Mouse (Mus musculus): ENCODE measurements at regions not wholly inside any gene's neighbourhood (a gene's known extent, or its start where the extent isn't known, plus 50 kb on each side); places are given as distances from the start of the nearest gene placed in this dataset.

DNA sequence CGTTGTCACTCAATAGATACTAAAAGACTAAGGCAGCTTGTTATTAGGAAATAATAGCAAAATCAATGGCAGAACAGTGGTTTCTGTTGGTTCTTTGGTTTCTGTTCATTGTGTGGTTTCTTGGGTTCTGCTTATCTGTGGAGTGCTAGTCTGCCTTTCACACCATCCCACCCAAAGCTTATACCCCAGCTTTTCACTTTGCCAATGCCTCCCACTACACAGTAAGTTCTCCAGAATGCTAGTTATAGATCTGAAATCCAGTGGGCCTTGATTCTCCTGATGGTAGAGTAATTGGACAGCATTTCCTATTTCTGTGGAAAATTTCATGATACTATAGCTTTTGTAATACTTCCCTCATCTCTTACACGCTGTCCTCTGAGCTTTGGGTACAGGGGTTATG lies 700.8 kb upstream of the 1700009N14Rik start:
- no peak for DNase-seq (ENCODE audit: low spot score in 2 of 2)

DNA sequence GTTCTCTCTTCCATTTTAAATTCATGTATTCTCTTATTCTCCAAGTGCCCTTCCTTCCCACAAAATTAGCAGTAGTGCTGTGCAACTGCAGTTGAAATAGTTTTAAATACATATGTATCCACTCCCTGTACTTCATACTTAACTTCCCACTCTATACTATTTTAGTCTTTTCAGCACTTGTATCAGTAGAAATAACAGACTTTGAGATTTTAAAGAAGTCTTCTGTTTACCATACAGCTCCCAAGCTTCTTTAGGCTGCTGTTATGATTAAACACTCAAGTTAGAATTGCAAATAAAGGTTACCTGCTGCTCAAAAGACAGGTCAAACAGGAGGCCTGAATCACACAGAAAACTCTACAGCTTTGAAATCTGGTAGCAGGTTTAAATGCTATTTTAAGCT lies 665.1 kb upstream of the 1700009N14Rik start:
- DNase-seq (ENCODE audit: low spot score in 2 of 2): no peak

DNA sequence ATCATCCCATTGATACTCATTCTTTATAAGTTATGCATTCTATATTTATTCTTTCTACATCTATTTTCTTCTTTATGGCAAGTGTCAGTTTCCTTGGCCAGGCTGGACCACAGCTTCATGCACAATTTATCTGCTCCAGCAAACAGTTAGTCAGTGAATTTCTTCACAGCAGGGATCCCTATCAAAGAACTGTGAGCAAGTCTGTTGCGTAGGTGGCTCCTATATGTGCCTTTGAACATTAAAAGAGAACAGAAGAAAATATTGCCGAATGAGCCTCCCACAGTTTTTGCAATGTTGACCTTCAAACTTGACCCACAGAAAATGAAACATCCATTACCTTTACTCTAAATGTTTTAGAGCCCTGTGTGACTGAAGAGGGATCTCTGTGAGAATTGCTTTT lies 625.0 kb upstream of the 1700009N14Rik start:
- DNase-seq (ENCODE audit: low spot score in 2 of 2): peak; percentile 4 to 10

DNA sequence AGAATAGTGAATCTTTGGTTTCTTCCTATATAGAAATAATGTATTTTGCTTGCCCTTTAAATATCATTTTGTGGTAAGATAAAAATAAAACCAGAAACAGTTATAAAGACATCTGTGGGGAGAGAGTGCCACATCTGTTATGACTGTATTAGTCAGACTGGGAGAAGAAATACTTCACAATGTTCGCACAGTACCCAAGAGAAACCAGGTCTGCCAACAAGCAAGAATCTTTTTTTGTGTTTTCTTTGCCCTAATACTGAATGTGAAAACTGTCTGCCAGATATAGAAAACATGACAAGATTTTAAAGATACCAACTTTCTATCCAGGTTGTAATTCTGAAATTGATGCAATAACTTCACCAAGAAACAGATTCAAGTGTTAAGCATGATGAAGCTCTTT lies 601.8 kb upstream of the 1700009N14Rik start:
- no peak for DNase-seq (ENCODE audit: low spot score in 2 of 2)

DNA sequence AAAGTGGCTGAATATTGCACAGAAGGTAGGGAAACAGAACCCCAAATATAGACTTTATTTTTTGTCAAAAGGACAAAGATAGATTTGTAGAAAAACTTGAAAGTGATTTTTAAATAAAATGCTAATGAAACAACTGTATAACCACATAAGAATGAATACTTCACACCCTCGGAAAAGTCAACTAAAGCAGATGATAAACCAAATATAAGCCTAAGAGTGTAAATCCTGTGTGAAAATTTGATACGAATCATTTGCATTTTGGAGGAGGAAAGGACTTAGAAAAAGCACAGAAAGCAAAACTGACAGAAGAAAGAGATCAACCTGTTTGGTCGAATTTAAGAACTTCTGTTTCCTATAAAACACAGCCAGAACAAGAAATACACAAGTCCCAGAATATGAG lies 595.7 kb upstream of the 1700009N14Rik start:
- no peak for DNase-seq (ENCODE audit: low spot score in 2 of 2)

DNA sequence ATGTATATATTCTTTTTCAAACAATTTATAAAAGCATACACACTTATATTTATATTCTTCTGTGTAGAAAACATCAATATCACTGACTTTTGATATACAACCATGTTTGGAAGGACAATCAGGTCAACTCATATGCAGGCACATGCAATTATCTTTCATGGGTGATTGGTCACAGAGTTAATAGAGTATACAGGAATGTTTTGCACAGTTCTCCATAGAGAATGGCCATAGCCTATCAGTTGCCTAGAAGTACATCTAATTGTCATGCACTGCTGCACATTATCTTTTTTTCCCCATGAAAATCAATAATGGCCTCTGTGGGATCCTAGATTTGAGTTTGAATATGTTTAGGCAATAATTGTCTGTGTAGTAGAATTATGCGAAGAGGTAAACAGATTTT lies 549.5 kb upstream of the 1700009N14Rik start:
- no peak for DNase-seq (ENCODE audit: low spot score in 2 of 2)

DNA sequence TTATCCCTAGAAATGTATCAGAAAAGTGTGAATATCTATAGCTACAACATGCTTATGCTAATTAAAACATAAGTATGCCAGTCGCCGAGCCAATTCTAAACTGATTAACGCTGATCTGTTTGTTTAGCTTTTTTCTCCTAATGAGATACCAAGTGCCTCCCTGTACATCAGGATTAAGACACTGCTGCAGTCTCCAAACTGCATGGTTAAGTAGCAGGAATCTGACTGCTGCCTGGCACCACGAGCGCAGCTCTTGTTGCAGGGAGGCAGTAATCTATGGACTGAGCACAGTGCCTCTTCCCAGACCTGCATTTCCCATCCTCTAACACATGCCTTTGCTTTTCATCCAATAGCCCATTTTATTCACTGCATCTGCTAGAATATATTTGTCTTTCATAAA lies 523.3 kb upstream of the 1700009N14Rik start:
- no peak for DNase-seq (ENCODE audit: low spot score in 2 of 2)

DNA sequence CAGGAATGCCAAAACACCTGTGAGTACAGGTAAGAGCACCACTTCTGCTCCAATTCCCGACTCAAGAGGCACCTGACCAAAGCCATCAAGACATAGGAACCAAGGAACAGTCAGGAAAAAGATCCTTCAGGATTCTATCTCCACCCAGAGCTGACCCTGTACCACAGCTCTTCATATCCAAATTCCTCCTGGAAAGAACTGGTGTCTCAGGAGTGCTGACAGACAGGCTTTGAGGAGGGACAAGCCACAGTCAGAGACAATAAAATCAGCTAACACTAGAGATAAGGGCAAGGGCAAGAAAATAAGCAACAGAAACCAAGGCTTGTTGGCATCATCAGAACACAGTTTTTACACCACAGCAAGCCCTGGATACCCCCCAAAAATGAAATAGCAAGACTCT lies 496.5 kb upstream of the 1700009N14Rik start:
- no peak for DNase-seq (ENCODE audit: low spot score in 2 of 2)

DNA sequence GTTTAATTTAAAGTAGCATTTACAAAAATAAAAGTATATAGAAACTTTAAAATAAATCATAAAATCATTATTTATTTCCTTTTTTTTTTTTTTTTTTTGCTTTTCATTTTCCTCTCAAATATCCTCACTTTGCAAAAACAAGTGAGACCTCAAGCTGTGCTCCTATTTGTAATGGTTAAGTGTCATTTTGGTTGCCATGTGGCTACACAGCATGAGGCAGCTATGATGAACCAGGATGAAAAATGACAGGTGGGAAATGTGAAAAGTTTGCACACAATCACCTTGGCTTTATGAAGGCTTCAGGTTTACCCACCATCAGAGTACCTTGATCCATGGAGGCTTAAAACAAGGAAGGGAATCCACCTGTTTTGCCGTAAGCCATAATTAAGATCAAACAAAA lies 454.9 kb upstream of the 1700009N14Rik start:
- no peak for DNase-seq (ENCODE audit: low spot score in 2 of 2)

Measured in frontal cortex, postnatal 10 days (tissue).